Mouse (Mus musculus): ENCODE results near the gene Tldc1.

Gene Tldc1

DNA sequence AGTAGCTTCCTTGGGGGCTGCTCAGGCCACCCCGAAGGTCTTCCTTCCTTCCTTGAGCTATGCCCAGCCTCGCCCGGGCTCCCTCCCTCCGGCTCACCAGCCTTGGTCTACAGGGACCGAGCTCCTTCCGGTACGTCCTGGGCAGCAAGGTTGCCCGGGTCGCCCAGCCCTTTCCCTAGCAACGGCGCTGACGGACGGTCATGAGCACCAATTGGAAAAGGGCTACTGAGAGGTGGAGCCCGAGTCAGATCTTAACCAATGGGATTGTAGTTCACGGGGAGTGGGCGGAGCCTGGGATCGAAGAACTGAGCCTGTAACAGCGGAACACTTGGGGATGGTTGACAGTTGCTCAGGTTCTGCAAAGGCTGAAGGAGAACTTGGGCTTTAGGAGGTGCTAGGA is at the start of gene Tldc1:
TSS of gene Tldc1 (minus strand) at position 154 of the 400 bp plus-strand sequence.
- peak; percentile 99 for DNase-seq

DNA sequence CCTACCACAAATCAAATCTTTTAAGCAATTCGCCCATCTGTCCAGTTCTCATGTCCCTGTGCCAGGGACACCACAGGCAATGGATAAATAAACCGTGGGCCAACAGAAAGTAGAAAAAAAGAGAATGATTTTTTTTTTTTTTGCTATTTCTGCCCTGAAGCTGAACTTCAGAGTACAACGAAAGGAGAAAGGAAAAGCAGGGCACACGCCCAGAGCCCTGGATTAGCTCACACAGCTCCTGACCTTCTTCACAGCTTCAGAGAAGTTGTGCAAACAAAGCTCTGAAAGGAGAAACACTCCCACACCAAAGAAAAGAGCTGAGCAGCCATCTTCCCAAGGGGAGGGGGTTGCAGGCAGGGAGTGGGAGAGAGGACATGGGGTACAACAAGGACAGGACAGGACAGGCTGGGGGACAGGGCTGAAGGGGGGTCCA is 49.5 kb upstream of the Tldc1 start:
- no peak for DNase-seq

DNA sequence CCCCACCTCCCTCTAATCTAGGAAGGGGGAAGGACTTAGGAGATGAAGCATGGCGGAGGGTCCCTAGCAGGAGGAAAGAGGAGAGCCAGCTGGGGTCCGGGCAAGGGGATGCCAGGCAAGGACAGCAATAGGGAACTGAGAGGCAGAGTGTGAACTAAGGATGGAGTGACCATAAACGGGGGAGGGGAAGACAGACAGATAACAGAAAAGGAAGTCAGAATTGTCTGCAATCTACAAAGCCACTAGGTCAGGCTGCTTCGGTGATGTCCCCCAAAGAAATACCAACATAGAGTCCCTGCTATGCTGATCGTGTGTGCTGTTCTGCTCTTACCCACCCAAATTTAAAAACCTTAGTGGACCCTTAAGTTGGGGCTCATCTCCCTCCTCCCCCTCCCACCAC is 48.8 kb upstream of the Tldc1 start:
- DNase-seq, result no peak

DNA sequence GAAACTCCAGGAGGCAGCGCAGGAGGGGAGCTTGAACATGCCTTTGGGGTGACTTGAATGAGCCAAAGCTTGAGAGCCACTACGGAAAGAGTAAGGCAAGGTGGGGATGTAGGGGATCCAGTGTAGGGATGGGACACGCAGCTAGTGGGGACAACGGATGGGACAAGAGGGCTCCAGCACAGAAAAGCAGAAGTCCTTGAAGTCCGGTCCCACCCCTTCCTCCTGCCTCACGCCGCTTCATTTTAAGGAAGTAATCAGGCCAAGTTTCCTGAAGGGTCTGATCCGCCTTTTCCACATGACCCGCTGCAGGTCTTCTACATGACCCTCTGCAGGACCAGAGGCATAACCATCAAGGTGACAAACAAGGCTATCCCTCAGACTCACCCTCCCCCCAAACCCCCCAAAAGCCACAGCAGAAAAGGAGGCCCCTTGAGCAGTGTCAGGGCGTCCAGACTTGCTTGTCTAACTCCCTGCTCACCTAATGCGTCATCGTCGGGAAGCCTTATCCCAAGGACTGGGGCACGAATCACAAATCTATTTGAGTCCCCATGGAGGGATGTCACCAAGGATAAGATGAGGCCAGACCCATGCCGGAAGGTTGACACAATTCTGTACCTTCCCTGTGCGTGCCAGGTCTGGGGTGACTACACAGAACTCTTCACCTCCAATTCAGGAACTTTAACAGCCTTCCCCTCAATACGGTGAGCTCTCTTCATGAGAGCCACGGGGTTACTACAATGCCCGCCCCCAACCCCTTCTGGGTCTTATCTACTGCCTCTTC is 47.9 kb upstream of the Tldc1 start:
- DNase-seq, result no peak

DNA sequence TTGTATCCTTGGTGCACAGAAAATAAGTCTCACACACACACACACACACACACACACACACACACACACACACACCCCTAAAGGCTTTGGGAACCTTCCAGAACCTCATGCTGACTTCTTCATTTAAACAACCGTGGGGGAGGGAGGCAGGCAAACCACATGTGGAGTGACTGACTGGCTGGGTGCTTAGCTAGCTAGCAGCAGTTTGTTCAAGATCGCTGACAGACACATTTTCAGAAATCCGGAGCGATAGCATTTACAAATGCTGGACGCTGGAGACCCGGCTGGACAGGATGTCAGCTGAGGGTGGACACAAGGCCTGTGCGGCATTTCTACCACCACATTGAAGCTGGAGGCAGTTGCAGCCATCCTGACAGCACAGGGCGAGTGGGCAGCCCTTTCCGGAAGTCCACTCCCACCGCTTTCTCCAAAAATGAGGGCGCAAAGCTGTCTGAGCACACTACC is 46.6 kb upstream of the Tldc1 start:
- no peak for DNase-seq

DNA sequence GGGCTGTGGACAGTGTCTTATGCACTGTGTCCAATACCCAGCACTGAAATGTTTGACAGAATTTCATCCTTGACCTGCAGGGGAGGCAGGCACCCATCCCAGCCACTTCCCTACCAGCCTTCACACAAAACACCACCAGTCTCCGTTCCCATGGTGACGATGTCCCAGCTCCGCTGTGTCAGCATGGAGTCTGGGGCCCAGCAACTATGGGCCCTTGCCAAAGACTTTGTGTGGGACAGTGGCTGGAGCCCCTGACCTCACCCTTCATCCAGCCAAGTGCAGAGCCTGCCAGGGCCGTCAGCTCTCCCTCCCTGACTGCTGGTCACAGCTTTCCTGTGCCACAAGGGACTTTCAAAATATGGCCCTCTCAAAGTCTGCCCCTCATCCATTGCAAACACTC is 45.9 kb upstream of the Tldc1 start:
- DNase-seq, result peak; percentile 63

DNA sequence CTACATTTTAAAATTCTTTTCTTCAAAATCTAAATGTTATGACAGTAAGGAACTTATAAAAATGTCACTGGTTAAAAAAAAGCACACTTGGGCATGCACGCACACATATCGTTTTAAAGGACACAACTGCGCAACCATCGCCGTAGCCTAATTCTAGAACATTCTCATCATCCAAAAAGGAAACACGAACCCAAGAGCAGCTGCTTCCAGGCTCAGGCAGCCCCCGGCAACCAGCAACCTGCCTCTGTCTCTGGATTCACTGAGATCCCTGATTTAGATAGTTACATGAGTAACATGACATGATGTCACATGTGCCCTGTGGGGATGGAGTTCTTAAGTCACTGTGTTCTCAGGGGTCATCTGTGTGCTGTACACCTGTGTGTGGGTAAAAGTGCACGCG is 45.1 kb upstream of the Tldc1 start:
- DNase-seq, result no peak

DNA sequence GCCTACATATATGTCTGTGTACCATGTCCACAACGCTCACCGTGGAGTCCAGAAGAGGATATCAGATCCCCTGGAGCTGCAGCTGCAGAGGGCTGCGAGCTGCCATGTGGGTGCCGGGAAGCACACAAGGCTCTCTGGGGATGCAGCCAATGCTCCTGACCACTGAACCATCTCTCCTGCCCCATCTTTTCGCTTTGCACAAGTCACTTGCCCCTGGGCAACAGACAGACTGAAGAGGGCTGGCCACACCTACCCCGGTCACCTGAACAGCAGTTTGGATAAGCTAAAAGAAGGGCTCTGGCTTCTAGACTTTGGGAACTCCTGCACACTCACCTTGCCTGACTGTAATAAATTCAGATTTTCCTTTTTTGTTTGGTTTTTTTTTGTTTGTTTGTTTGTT is 43.5 kb upstream of the Tldc1 start:
- no peak for DNase-seq

DNA sequence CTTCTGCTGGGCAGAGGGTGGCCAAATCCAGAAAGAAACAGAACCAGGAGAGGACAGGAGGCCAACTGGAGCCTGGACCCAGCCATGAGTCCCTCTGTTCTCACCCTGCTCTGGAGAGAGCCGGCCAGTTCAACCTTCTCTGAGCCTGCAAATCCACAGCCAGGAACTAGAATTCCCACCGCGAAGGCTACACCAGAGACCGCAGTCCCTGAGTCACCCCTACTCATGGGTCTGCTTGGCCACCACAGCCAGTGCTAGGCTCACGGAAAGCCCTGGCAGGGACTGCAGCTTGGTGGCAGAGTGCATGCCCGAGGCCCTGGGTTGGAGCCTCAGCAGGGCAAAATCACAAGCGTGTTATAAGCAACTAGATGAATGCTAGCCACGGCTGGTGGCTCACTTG is 41.8 kb upstream of the Tldc1 start:
- DNase-seq, result no peak

DNA sequence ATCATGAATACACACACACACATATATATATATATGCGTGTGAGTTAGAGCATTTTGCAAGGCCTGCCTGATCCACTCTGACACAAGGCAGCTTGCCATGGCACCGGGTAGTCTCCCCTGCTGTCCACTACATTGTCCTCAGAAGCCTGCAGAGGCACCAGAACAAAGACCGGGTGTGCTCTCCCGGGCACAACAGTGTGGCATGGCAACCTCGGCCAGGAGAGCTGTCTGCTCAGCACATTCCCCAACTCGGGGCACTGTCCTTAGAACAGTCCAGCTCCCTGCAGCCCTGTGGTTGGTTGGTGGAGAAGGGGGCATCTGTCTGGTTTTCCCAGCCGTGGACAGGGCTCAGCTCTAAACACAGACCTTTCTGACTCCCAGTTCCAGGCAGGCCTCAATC is 41.1 kb upstream of the Tldc1 start:
- peak; percentile 73 for DNase-seq

DNA sequence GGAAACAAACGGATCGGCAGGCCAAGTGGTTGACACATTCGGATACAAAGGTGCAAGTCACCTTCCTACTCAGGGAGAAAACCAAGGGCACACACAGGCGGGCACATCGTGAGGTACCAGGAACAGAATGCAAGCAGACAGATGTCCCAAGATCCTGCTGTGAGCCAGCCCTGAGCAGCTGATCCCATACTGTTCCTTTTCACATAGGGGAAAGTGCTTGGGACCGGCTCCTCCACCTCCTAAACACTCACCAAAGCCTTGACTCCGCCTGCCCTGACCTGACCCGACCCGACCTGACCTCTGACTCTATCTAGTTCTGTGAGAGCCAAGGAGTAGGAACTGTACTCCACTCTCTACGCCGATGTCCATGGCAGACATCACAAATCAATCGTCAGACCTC is 39.2 kb upstream of the Tldc1 start:
- DNase-seq, result no peak

DNA sequence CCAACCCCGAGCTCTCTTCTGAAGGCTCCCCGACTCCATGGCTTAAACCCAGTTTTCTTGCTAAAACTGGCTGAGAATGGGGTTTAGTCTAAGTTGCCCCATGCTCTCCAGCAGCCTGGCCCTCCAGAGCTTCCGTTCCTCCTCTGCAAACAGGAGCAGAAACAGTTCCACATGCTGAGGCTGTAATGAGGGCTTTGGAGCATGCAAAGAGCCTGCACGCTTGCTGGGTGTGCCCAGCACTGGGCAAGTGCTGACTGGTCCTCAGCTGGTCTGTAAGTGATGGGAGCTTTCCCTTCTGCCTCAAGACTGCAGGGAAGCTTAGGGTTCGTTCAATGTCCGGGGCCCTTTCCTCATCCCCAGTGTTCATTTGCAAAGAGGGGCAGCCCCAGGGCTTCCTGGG is 38.0 kb upstream of the Tldc1 start:
- no peak for DNase-seq

DNA sequence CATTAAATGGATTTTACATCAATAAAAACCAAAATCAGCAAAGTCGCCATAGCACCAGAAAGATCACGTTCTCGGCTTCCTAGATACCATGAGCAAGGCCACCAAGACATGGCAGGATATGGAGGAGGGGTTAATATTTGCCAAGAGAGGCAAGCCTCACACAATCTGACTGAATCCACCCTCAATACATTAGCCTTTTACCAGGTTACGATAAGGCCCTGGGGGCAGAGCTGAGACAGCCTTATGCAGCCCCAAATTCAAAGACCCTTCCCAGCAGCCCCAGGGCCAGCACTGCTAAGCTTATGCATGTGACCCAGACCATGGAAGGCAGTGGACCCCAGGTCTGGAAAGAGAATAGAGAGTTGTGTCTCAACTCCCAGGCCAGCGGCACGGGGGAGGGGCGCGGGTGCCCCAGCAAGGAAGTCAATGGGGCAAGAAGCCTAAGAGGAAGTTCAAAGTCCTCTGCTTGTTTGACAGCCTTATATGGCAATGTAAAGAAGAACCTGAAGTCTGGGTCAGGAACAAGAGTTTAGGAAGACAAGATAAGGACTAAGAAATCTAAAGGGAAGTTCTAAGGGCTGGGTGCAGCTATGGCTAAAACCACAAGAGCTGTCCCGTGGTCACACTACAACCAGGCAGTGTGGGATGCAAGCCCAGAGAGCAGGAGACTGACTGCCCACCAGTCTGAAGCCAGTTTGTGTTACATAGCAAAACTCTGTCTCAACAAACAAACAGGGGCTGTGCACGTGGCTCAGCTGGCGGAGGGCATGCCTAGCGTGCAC is 34.6 kb upstream of the Tldc1 start:
- no peak for DNase-seq

DNA sequence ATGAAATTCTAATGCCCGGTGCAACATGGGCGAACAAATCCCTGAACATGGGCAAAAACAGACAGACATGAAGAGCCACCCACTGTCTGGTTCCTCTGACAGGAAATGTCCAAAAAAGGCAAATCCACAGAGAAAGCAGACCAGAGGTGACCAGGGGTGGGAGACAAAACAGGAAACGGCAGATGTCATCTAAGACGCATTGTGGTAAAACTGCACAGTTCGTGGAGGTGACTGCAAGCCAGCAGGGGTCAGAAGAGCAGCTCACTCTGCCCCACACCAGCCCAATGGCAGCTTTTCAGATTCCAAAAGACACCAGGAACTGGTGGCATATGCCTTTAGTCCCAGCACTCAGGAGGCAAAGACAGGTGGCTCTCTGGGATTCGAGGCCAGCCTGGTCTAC is 33.7 kb upstream of the Tldc1 start:
- no peak for DNase-seq

DNA sequence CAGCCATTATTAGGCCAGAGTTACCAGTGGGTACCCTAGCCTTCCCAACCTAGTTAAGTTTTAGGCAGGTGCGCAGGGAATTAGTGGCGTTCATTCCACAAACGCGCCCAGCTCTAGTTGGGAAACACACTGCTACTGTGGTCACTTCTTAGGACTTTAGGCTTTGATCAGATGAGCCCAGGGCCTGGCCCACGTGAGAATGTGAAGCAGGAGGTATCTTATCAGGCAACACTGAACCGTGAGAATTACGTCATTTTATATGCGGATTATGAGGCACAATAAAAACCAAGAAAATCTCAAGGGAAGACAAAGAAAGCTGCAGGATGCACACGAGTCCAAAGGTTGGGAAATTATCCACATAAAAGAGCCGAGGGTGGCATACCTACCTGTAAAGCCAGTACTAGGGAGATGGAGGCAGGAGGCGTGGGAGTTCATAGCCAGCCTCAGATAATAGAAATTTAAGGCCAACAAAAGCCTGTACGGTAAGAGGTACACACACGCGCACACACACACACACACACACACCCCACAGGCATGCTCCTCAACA is 32.8 kb upstream of the Tldc1 start:
- no peak for DNase-seq

DNA sequence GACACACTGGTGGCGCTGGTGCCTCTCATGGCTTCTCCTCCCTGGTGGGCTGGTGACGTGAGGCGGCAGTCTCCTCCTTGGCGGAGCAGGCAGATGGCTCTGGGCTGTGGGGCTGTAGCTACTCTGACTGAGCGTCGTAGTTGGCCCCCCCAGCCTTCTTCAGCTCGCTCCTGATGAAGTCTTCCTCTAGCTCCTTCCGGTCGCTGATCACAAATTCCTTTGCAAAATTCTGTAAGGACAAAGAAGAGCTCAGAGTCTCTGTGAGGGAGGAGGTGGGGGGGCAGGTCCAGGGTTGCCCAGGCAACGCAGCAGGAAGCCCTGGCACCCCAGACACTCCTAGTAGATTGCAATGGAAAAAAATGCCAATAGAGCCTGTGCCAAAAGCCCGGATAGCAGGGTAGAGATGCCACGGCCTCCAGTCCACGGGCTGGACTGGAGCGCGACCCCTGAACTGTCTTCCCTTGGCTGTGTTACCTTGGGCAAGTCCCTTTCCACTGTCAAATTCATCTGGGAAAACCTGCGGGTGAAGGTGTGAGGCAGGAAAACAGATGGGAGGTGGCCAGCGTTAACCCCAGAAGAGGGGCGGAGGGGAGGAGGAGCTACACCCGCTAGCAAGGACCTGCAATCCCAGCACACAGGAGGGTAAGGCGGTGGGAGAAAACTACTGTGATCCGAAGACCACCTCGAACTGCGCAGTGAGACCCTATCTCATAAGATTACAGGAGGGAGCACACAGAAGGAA is 32.1 kb upstream of the Tldc1 start:
- DNase-seq, result no peak

DNA sequence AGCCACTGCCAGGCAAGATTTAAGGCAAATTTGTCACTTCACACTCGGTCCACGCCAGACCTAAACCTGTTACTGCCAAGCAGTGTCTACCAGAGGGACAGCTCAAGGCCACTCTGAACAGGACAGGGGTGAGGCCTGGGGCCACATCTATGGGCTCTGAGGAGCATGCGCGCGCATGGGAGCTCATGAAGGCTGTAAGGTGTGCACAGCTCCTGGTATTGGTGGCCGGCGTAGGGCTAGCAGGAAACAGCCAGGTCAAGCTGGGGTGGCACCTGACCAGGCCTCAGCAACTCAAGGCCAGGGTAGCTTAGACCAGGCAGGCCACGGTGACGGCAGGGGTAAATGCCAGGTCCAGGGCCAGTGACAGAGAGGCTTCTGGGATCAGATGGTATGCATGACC is 31.4 kb upstream of the Tldc1 start:
- no peak for DNase-seq

DNA sequence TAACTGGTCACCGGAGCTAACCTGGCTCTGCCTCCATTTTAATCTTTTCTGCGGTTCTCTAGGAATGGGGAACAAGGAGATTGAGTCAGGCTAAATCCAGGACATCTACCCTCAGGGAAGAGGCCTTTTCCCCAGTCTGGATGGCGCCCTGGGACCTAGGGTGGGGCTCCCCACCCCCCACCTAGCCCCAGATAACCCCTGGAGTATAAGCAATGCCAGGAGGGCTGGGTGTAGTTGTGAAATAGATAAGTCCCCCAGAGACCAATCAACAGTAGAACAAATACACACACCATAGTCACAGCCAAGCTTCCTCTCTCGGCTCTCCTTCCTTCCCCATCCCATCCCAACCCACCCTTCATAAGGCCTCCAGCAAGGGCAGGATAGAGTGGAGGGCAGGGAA is 29.5 kb upstream of the Tldc1 start:
- no peak for DNase-seq

DNA sequence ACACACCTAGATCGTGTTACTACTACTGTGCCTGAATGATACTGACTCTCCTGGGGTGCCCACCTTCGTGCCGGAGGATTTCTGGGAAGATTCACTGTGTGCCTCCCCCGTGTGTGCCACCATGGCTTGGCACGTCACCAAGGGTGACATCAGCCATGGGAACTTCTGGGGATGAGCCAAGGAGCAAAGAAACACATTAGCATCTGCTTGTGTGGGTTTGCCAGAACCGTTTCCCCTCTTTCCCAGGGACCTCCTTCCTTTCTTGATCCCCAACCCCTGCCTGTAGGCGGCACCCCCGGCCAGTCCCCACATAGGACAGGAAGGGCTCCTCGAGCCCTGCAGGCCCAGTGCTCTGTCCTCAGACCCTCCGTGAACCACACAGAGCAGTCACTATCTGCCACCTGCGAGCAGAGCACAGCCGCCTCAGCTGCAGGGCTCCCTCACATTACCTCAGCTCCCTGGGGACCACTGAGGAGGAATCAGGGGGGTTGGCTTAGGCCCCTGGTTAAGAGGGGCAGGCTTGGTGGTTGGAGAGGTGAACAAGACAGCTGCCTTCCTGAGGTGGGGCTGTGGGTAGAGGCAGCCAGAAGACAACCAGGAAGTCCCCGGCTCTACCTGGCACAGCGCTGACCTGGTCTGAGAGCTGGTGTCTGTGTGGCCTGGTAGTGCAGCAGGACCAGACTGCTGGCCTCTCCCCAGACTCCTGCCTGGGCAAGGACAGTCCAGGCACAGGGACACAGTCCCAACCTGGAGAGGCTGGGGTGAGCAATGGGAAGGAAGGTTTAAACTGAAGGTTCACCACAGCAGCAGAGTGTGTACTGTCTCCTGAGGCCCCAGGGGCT is 28.4 kb upstream of the Tldc1 start:
- DNase-seq, result peak; percentile 80

DNA sequence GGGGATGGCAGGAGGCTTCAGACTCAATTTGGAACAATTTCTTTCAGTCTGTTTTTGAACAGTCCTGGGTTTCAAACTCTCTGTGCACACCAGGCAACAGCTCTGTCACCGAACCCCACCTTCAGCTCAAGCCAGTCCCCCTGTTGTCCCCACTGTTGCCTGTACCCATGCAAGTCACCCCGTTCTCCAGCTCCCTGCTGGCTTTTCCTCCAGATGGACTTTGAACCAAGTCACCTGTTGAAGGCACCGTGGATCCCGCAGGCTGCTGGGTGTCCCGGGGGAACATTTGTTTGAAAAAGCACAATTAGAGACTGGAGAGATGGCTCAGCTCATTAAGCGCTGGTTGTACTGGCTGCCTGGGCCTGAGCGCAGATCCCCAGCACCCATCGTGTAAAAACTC is 27.1 kb upstream of the Tldc1 start:
- no peak for DNase-seq

DNA sequence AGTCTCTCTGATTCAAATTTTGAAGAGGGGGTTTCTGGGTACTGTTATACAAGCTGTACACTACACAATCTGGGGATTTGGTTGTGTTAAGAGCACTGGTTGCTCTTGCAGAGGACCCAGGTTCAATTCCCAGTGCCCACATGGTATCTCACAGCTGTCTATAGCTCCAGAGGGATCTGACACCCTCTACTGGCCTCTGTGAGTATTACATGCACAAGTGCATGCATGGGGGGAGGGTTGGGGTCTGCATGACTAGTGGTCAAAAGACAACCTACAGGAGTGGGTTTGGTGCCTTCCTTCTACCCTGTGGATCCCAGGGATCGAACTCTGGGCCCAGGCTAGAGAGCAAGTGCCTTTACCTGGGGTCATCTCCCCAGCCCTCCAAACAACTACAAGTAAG is 24.4 kb upstream of the Tldc1 start:
- no peak for DNase-seq

DNA sequence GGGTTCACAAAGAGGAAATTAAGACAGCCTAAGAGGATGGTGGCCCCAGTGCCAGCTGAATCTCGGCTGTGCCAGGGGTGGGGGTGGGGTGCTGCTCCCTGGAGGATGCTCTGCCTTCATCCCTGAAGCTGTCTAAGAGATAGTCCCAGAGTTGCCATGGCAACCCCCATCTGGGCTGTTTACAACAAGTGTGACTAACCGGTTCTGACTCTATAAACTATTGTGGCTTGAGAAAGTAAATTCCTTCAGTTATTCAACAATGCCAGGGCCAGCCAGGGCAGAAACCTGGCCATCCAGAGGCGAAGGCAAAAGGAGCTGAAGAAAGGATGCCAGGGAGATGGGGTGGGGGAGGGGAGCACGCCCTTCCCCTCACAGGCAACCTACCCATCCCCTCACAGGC is 23.0 kb upstream of the Tldc1 start:
- DNase-seq, result no peak

DNA sequence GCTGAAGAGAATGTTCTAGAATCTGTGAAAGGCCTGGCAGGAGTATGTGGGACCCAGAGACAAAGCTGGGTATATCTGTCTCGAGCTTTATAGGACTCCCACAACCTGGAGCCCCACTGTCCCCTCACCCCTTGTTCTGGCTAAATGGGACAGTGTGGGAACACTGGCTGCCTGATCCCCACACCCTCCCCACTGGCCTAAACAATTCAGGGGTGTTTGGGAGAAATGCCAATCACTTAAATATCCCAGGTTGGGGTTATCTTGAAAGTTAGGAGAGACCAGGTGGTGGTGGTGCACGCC is 20.7 kb upstream of the Tldc1 start:
- no peak for DNase-seq
